Mouse (Mus musculus) spleen, adult 2 months (tissue): ENCODE results near the gene Pgd. TPM values are rescaled to one million over a fixed set of nuclear protein-coding genes. Genes with fewer than 3 reads are reported as not detected.
"Not testable (repeated sequence)": the region's sequence is repeated elsewhere in the genome, so short reads cannot be mapped to it uniquely, and the experiment has no call there.

Source experiments
- DNase-seq, 2 experiments: peaks; one replicate each; pipeline versions ENCODE4 v3.0.0 to v3.0.0-alpha.2; 2012 to 2021; ENCODE audit warnings: low spot score in 2 of 2, low read depth in 1 of 2
- H3K27ac ChIP-seq: fragments of 200-500 bp; 2 replicates; pipeline ENCODE4 v1.5.1; 2012; ENCODE audit warnings: low read length, inconsistent platforms; ENCODE audit not compliant: insufficient read depth
- H3K27me3 ChIP-seq: fragments of 200-500 bp; 2 replicates; pipeline ENCODE4 v1.6.1; 2012; ENCODE audit warnings: mild to moderate bottlenecking, moderate library complexity, low read length, inconsistent platforms; ENCODE audit not compliant: control insufficient read depth, insufficient read depth
- H3K36me3 ChIP-seq: fragments of 200-500 bp; 2 replicates; pipeline ENCODE4 v1.6.1; 2012; ENCODE audit warnings: mild to moderate bottlenecking, low read length, inconsistent platforms; ENCODE audit not compliant: control insufficient read depth, insufficient read depth
- H3K4me1 ChIP-seq: fragments of 200-500 bp; 2 replicates; pipeline ENCODE4 v1.6.1; 2011; ENCODE audit warnings: inconsistent platforms; ENCODE audit not compliant: control insufficient read depth, insufficient read depth, insufficient read length
- H3K4me3 ChIP-seq: fragments of 200-500 bp; 2 replicates; pipeline ENCODE4 v1.5.1; 2011; ENCODE audit warnings: mild to moderate bottlenecking, inconsistent platforms; ENCODE audit not compliant: insufficient read depth, insufficient read length; ENCODE audit errors: extremely low read depth
- CTCF ChIP-seq: fragments of 200-500 bp; IDR thresholded peaks from 2 replicates; pipeline ENCODE4 v1.5.1; 2011; ENCODE audit warnings: mild to moderate bottlenecking, inconsistent platforms; ENCODE audit not compliant: insufficient read depth, insufficient read length, insufficient replicate concordance; ENCODE audit errors: extremely low read depth
- POLR2A ChIP-seq: fragments of 200-500 bp; IDR thresholded peaks from 2 replicates; pipeline ENCODE4 v1.6.1; 2011; ENCODE audit warnings: low read depth, low read length, inconsistent platforms
- whole genome bisulfite sequencing: fragments of 180-500 bp; shearing (Covaris S2); methylation state at CpG from one replicate; pipeline ENCODE4 v1.1.7; 2018; 5-methylcytosine and 5-hydroxymethylcytosine counted together
- polyA plus RNA-seq: library from polyadenylated mRNA; depleted of rRNA; stranded (reverse); fragments of >200 nt; gene quantifications from 2 replicates; pipeline ENCODE4 v1.2.3, GENCODE M21; 2012; rRNA removed

Pgd gene
- polyA plus RNA-seq, 1 experiment, result 62.3 TPM

- no peak within 1 kb of the TSS for H3K27ac ChIP-seq
Measured at GRCm38 (mm10) chr4:149103875-149104561, 62.6 kb downstream of the Pgd start, which contains the start of gene Dffa. Gene Dffa, plus strand, starts transcription at chr4:149104146.

GRCm38 (mm10) chr4:149101456-149101855 lies 65.1 kb downstream of the Pgd start:
- no peak for DNase-seq
- Histone ChIP-seq H3K27ac (no peak overlapping the region), H3K4me1 (peaks cover 10% of the 10 kb centered on the region), H3K4me3 (no peak overlapping the region), H3K36me3 (no peaks in the 10 kb centered on the region), H3K27me3 (no peaks in the 10 kb centered on the region)
- 83% methylated on average over 3 of the region's 3 CpGs for WGBS
- no peak for TF ChIP-seq POLR2A
- no peak for TF ChIP-seq CTCF

More at GRCm38 (mm10) chr4:149103875-149104561, 62.6 kb downstream of the Pgd start, which contains the start of gene Dffa:
- DNase-seq, result peak; percentile 69 to 93
- under 1% methylated on average over 35 of the region's 35 CpGs for WGBS
- H3K4me3 ChIP-seq, result peak within 1 kb of the TSS; percentile 77
- TF ChIP-seq CTCF (no peak), POLR2A (no peak)
- H3K4me1 ChIP-seq, result peaks cover 5% of the 10 kb centered on the region; the same call in 1 of the 2 replicates
- no peaks in the 10 kb centered on the region for H3K27me3 ChIP-seq
- no peaks in the 10 kb centered on the region for H3K36me3 ChIP-seq

DNA sequence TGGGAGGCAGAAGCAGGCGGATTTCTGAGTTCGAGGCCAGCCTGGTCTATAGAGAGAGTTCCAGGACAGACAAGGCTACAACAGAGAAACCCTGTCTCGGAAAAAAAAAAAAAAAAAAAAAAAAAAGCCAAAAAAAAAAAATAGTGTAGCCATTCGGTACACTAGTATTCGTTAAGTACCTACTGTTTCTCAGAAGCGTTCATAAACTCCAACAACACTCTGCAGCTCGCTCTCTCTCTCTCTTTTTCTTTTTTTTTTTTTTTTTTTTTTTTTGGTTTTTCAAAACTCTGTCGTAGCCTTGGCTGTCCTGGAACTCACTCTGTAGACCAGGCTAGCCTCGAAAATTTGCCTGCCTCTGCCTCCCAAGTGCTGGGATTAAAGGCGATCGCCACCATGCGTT lies 66.1 kb downstream of the Pgd start:
- H3K27me3 ChIP-seq, result not testable (repeated sequence)
- WGBS, result 85% methylated on average over 12 of the region's 12 CpGs

More for the DNA sequence above, 66.1 kb downstream of the Pgd start:
- not testable (repeated sequence) for H3K27ac ChIP-seq, H3K4me3 ChIP-seq, DNase-seq, H3K36me3 ChIP-seq, H3K4me1 ChIP-seq

Other genes with a start within 250 kb of the Pgd start
- 17.3 and 22.4 TPM in 2 replicates for gene Pex14, start 66.9 kb downstream of the Pgd start, polyA plus RNA-seq
- 15.4 and 18.7 TPM in 2 replicates for gene Dffa, start 62.6 kb downstream of the Pgd start, polyA plus RNA-seq
- 0.53 TPM in 1 of 2 replicates, not detected in the other for gene Cort, start 40.0 kb downstream of the Pgd start, polyA plus RNA-seq
- gene Cenps, start 29.1 kb downstream of the Pgd start, polyA plus RNA-seq, result 2.7 and 4.5 TPM in 2 replicates
- 9.3 and 12.6 TPM in 2 replicates for gene Kif1b, start 140.9 kb upstream of the Pgd start, polyA plus RNA-seq